Mouse (Mus musculus) stomach, embryonic 14.5 days (tissue): ENCODE data around the gene Gm10490. TPM values are rescaled to one million over a fixed set of nuclear protein-coding genes. Genes with fewer than 3 reads are reported as not detected.
"Not testable (repeated sequence)": the region's sequence is repeated elsewhere in the genome, so short reads cannot be mapped to it uniquely, and the experiment has no call there.

Source experiments
- ATAC-seq: fragments of 200-750 bp; cut with Nextera tagmentation; 2 replicates; pipeline ENCODE4 v1.8.0; 2017; ENCODE audit warnings: low read depth, moderate TSS enrichment; ENCODE audit not compliant: insufficient number of reproducible peaks, insufficient read depth, low FRiP score
- H3K27ac ChIP-seq: fragments of 300-500 bp; sonication (generic); 2 replicates; pipeline ENCODE4 v1.5.1; 2014; ENCODE audit warnings: mild to moderate bottlenecking, low read length, moderate library complexity, mixed read lengths
- H3K27me3 ChIP-seq: fragments of 300-500 bp; sonication (generic); 2 replicates; pipeline ENCODE4 v1.6.1; 2014; ENCODE audit warnings: low read length, control low read depth, mixed read lengths; ENCODE audit not compliant: control insufficient read depth, insufficient read depth
- H3K36me3 ChIP-seq: fragments of 300-500 bp; sonication (generic); 2 replicates; pipeline ENCODE4 v1.6.1; 2014; ENCODE audit warnings: mild to moderate bottlenecking, control low read depth, low read length, moderate library complexity, mixed read lengths; ENCODE audit not compliant: control insufficient read depth, insufficient read depth
- H3K4me1 ChIP-seq: fragments of 300-500 bp; sonication (generic); 2 replicates; pipeline ENCODE4 v1.6.1; 2014; ENCODE audit warnings: low read length, control low read depth, mixed read lengths; ENCODE audit not compliant: control insufficient read depth, insufficient read depth
- H3K4me2 ChIP-seq: fragments of 300-500 bp; sonication (generic); replicated peaks from 2 replicates; pipeline ENCODE4 v1.6.1; 2014; ENCODE audit warnings: low read depth, low read length, control low read depth
- H3K4me3 ChIP-seq: fragments of 300-500 bp; sonication (generic); 2 replicates; pipeline ENCODE4 v1.5.1; 2014; ENCODE audit warnings: low read depth, low read length, control low read depth
- H3K9ac ChIP-seq: fragments of 300-500 bp; sonication (generic); replicated peaks from 2 replicates; pipeline ENCODE4 v1.6.1; 2014; ENCODE audit warnings: low read depth, mild to moderate bottlenecking, control low read depth, low read length, moderate library complexity, mixed read lengths
- H3K9me3 ChIP-seq: fragments of 300-500 bp; sonication (generic); 2 replicates; pipeline ENCODE4 v1.6.1; 2016; ENCODE audit warnings: low read depth, low read length, control low read depth; ENCODE audit not compliant: control insufficient read depth
- WGBS: fragments of 180-500 bp; shearing (Covaris S2); extraction: QIAGEN DNeasy Blood & Tissue Kit; methylation state at CpG from one replicate; pipeline ENCODE4 v1.1.7; 2014; 5-methylcytosine and 5-hydroxymethylcytosine counted together
- polyA plus RNA-seq: library from polyadenylated mRNA; unstranded; fragments of >200 nt; fragmentation: Nextera tagmentation; extraction: Ambion mirVana; gene quantifications from 2 replicates; pipeline ENCODE4 v1.2.1, GENCODE M21; 2014

Gene Gm10490
- polyA plus RNA-seq, 1 experiment from 2014 or later = not detected

GRCm38 (mm10) chrX:7915669-7916068, 6.3 kb downstream of the Gm10490 start:
- not testable (repeated sequence) for H3K9me3 ChIP-seq, H3K4me2 ChIP-seq, H3K36me3 ChIP-seq, H3K27ac ChIP-seq, H3K4me1 ChIP-seq, ATAC-seq, H3K9ac ChIP-seq, H3K4me3 ChIP-seq, H3K27me3 ChIP-seq
- WGBS = 41% methylated on average over 3 of the region's 3 CpGs

- not testable (repeated sequence) for H3K9ac ChIP-seq, H3K36me3 ChIP-seq, H3K4me1 ChIP-seq, ATAC-seq, H3K9me3 ChIP-seq, H3K27ac ChIP-seq, H3K4me2 ChIP-seq, H3K4me3 ChIP-seq
- 69% methylated on average over 6 of the region's 6 CpGs for WGBS
- H3K27me3 ChIP-seq = peaks cover 11% of the 10 kb centered on the region
Observed at GRCm38 (mm10) chrX:7917960-7918359, 8.6 kb downstream of the Gm10490 start.

DNA sequence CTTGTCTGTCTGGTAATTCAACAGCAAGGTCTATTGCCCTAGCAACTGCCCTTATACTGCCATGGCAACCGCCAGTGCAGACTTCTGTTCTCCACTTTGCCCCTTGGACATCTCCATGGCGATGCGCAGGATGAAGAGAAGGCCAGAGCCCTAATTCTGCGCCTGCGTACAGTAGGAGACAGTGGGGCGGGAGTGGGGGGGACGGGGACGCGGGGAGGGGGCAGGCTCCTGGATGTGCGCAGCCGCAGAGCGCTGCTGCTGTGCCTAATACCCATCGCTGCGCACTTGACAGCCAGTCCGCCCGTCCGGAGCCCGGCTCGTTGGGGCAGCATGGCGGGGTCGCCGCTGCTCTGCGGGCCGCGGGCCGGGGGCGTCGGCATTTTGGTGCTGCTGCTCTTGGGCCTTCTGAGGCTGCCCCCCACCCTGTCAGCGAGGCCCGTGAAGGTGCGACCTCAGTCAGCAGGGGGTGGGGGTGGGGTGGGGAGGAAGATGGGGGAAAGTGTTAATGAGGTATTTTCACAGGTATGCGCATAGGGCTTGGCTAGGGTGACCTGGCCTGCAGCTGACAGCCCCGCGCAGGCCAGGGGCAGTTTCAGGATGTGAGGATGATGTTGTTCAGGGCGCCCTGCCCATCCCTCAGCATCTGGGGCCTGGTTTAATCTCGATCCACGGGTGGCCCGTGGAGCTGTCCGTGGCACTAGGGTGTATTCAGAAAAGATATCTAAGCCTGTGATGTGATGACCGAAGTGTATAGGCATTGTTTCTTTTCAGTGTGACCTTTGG, 10.4 kb downstream of the Gm10490 start, which contains the start of gene Pcsk1n:
Pcsk1n (plus strand) TSS at position 222 of the 783 bp plus-strand sequence.
- no peaks in the 10 kb centered on the region for H3K36me3 ChIP-seq
- H3K27ac ChIP-seq = no peak within 1 kb of the TSS
- H3K4me2 ChIP-seq = peak within 1 kb of the TSS; percentile 20; the same call in 1 of the 2 replicates
- H3K9me3 ChIP-seq = no peaks in the 10 kb centered on the region
- H3K4me1 ChIP-seq = no peaks in the 10 kb centered on the region
- 11% methylated on average over 36 of the region's 40 CpGs for WGBS
- H3K9ac ChIP-seq = no peak within 1 kb of the TSS
- H3K4me3 ChIP-seq = peak within 1 kb of the TSS; percentile 12; the same call in 1 of the 2 replicates
- peak; percentile 58; the same call in 1 of the 2 replicates for ATAC-seq
- H3K27me3 ChIP-seq = peaks cover 14% of the 10 kb centered on the region

DNA sequence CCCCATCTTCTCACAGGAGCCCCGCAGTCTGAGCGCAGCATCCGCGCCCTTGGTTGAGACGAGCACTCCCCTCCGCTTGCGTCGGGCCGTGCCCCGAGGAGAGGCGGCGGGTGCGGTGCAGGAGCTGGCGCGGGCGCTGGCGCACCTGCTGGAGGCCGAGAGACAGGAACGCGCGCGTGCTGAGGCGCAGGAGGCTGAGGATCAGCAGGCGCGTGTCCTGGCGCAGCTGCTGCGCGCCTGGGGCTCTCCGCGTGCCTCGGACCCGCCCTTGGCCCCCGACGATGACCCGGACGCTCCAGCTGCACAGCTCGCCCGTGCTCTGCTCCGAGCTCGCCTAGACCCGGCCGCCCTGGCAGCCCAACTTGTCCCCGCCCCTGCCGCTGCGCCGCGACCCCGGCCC, 12.7 kb downstream of the Gm10490 start:
- no peaks in the 10 kb centered on the region for H3K4me1 ChIP-seq
- H3K27me3 ChIP-seq = peaks cover 14% of the 10 kb centered on the region
- H3K4me3 ChIP-seq = peak overlapping the region; percentile 18
- peak overlapping the region; percentile 21 for H3K4me2 ChIP-seq
- H3K9ac ChIP-seq = no peak overlapping the region
- no peaks in the 10 kb centered on the region for H3K36me3 ChIP-seq
- no peaks in the 10 kb centered on the region for H3K9me3 ChIP-seq
- no peak for ATAC-seq
- 13% methylated on average over 40 of the region's 48 CpGs for WGBS
- no peak overlapping the region for H3K27ac ChIP-seq

- Histone ChIP-seq H3K36me3 (no peaks in the 10 kb centered on the region), H3K4me2 (no peak overlapping the region), H3K9ac (no peak overlapping the region), H3K4me3 (no peak overlapping the region), H3K4me1 (no peaks in the 10 kb centered on the region), H3K9me3 (peaks cover 3% of the 10 kb centered on the region; the same call in 1 of the 2 replicates), H3K27me3 (peaks cover 7% of the 10 kb centered on the region; the same call in 1 of the 2 replicates), H3K27ac (no peak overlapping the region)
- WGBS = 73% methylated on average over 6 of the region's 6 CpGs
- no peak for ATAC-seq
Observed at GRCm38 (mm10) chrX:7926266-7926665, 16.9 kb downstream of the Gm10490 start.

GRCm38 (mm10) chrX:7927116-7927515, 17.8 kb downstream of the Gm10490 start:
- no peak overlapping the region for H3K27ac ChIP-seq
- H3K4me2 ChIP-seq = no peak overlapping the region
- no peaks in the 10 kb centered on the region; the same call in 1 of the 2 replicates for H3K36me3 ChIP-seq
- no peaks in the 10 kb centered on the region for H3K4me1 ChIP-seq
- WGBS = 30% methylated on average over 10 of the region's 10 CpGs
- H3K4me3 ChIP-seq = no peak overlapping the region
- H3K9ac ChIP-seq = no peak overlapping the region
- peaks cover 3% of the 10 kb centered on the region; the same call in 1 of the 2 replicates for H3K9me3 ChIP-seq
- no peak for ATAC-seq
- H3K27me3 ChIP-seq = peaks cover 7% of the 10 kb centered on the region; the same call in 1 of the 2 replicates

GRCm38 (mm10) chrX:7928270-7928790, 19.0 kb downstream of the Gm10490 start, which contains the start of gene Eras:
Gene Eras (minus strand): TSS chrX:7928607.
- WGBS = 13% methylated on average over 19 of the region's 19 CpGs
- no peak for ATAC-seq
- no peaks in the 10 kb centered on the region; the same call in 1 of the 2 replicates for H3K36me3 ChIP-seq
- H3K27ac ChIP-seq = no peak within 1 kb of the TSS
- no peak within 1 kb of the TSS for H3K4me2 ChIP-seq
- H3K9ac ChIP-seq = no peak within 1 kb of the TSS
- H3K4me3 ChIP-seq = no peak within 1 kb of the TSS
- no peaks in the 10 kb centered on the region for H3K4me1 ChIP-seq
- peaks cover 3% of the 10 kb centered on the region; the same call in 1 of the 2 replicates for H3K9me3 ChIP-seq
- peaks cover 2% of the 10 kb centered on the region; the same call in 1 of the 2 replicates for H3K27me3 ChIP-seq

DNA sequence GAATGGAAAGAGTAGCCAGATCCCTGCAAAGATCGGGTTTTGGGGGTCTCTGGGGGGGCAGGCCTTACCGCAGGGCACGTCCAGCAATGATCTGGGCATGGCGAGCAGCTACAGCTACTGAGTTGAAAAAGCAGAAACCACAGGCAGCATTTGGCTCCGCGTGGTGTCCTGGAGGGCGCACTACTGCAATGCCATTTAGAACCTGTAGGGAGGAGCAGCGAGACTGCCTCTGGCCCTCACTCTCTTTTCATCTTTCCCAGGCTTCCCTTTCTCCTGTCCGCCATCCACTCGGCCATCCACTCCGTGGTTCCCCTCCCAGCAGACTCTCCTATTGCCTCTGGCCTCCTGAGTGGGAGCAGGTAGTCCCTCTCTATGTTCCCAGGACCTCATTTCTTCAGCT, 27.5 kb downstream of the Gm10490 start:
- H3K27ac ChIP-seq = no peak overlapping the region
- no peaks in the 10 kb centered on the region for H3K9me3 ChIP-seq
- peaks cover 2% of the 10 kb centered on the region; the same call in 1 of the 2 replicates for H3K36me3 ChIP-seq
- no peak for ATAC-seq
- no peak overlapping the region for H3K4me3 ChIP-seq
- no peak overlapping the region for H3K4me2 ChIP-seq
- WGBS = 56% methylated on average over 11 of the region's 11 CpGs
- H3K27me3 ChIP-seq = no peaks in the 10 kb centered on the region
- no peak overlapping the region for H3K9ac ChIP-seq
- no peaks in the 10 kb centered on the region for H3K4me1 ChIP-seq
